Comparison of ENCODE assay signal across 29 mouse cellular contexts in genomic region chr1:8287552-8287951, GRCm38 (mm10).
DNase-seq lines count a peak whose midpoint lies in the region; ATAC-seq and TF ChIP-seq lines count a peak whose summit lies in the region.
"Had no signal": no experiment of that assay in that cellular context is flagged by ENCODE, and none has a peak within 500 bp of the region (broad histone marks: within the 10 kb centered on the region; RNA-seq: fewer than 3 reads in every experiment).

No protein-coding gene starts in this region.

- peak; percentile 38 for TF ChIP-seq CTCF in intestine, postnatal 0 days (IDR thresholded peaks at IDR 0.05; ENCODE audit: low read depth)
- peak; percentile 24 for TF ChIP-seq CTCF in E14TG2a.4 (conservative IDR thresholded peaks at IDR 0.05; ENCODE audit: low read length)

- H3K4me3 ChIP-seq in intestine, postnatal 0 days (ENCODE audit: low read depth, low read length) = no peak overlapping the region
- H3K4me3 ChIP-seq in intestine, embryonic 15.5 days (replicated peaks) = no peak overlapping the region
- H3K4me3 ChIP-seq in midbrain, embryonic 14.5 days (replicated peaks; ENCODE audit: low read depth, low read length) = no peak overlapping the region
- H3K4me3 ChIP-seq in midbrain, embryonic 11.5 days (ENCODE audit: low read depth, low read length) = no peak overlapping the region
- no peak overlapping the region for H3K4me3 ChIP-seq in E14TG2a.4 (replicated peaks; ENCODE audit: low read length)
- H3K4me3 ChIP-seq: erythroblast, embryonic 14.5 days; heart, adult 2 months; heart, embryonic 12.5 days; hindbrain, embryonic 10.5 days; kidney, embryonic 15.5 days; limb, embryonic 12.5 days; liver, embryonic 15.5 days; midbrain, embryonic 10.5 days had no signal

- H3K36me3 ChIP-seq in intestine, postnatal 0 days (ENCODE audit: control insufficient read depth, insufficient read depth) = no peaks in the 10 kb centered on the region
- H3K36me3 ChIP-seq in intestine, embryonic 15.5 days = no peaks in the 10 kb centered on the region
- no peaks in the 10 kb centered on the region for H3K36me3 ChIP-seq in midbrain, embryonic 14.5 days (ENCODE audit: control insufficient read depth, insufficient read depth, low read length)
- no peaks in the 10 kb centered on the region for H3K36me3 ChIP-seq in midbrain, embryonic 11.5 days (ENCODE audit: control insufficient read depth, insufficient read depth, low read length)
- no peaks in the 10 kb centered on the region for H3K36me3 ChIP-seq in E14TG2a.4 (ENCODE audit: insufficient read depth, low read length)
- H3K36me3 ChIP-seq: heart, embryonic 12.5 days; hindbrain, embryonic 10.5 days; kidney, embryonic 15.5 days; limb, embryonic 12.5 days; liver, embryonic 15.5 days; midbrain, embryonic 10.5 days had no signal

- no peaks in the 10 kb centered on the region for H3K27me3 ChIP-seq in intestine, postnatal 0 days (replicated peaks; ENCODE audit: control insufficient read depth, insufficient read depth, low read length)
- H3K27me3 ChIP-seq in intestine, embryonic 15.5 days (replicated peaks) = no peaks in the 10 kb centered on the region
- H3K27me3 ChIP-seq in midbrain, embryonic 14.5 days (ENCODE audit: control insufficient read depth, insufficient read depth, low read length) = no peaks in the 10 kb centered on the region
- no peaks in the 10 kb centered on the region for H3K27me3 ChIP-seq in midbrain, embryonic 11.5 days (ENCODE audit: control insufficient read depth, insufficient read depth, low read length)
- no peaks in the 10 kb centered on the region for H3K27me3 ChIP-seq in E14TG2a.4 (ENCODE audit: insufficient read depth, low read length)
- H3K27me3 ChIP-seq: heart, embryonic 12.5 days; kidney, embryonic 15.5 days; limb, embryonic 12.5 days; liver, embryonic 15.5 days had no signal

- 35% methylated on average over 1 of the region's 1 CpGs for WGBS in intestine, postnatal 0 days
- WGBS in intestine, embryonic 15.5 days = 28% methylated on average over 1 of the region's 1 CpGs
- 33% methylated on average over 1 of the region's 1 CpGs for WGBS in midbrain, embryonic 14.5 days
- 38% methylated on average over 1 of the region's 1 CpGs for WGBS in midbrain, embryonic 11.5 days

- ATAC-seq in intestine, postnatal 0 days = no peak
- ATAC-seq in intestine, embryonic 15.5 days = no peak
- ATAC-seq in midbrain, embryonic 14.5 days (ENCODE audit: low FRiP score, low TSS enrichment) = no peak
- no peak for ATAC-seq in midbrain, embryonic 11.5 days (ENCODE audit: low FRiP score)
- ATAC-seq: forebrain, embryonic 16.5 days; hindbrain, embryonic 16.5 days; intestine, embryonic 16.5 days had no signal

- H3K27ac ChIP-seq in intestine, postnatal 0 days (ENCODE audit: low read depth, low read length) = no peak overlapping the region
- H3K27ac ChIP-seq in intestine, embryonic 15.5 days = no peak overlapping the region
- H3K27ac ChIP-seq in midbrain, embryonic 14.5 days (replicated peaks; ENCODE audit: low read depth, low read length) = no peak overlapping the region
- no peak overlapping the region for H3K27ac ChIP-seq in midbrain, embryonic 11.5 days (ENCODE audit: low read depth, low read length)
- H3K27ac ChIP-seq: heart, adult 2 months; hindbrain, embryonic 10.5 days; kidney, embryonic 15.5 days; limb, embryonic 12.5 days; liver, embryonic 15.5 days; midbrain, embryonic 10.5 days had no signal

- H3K9me3 ChIP-seq in intestine, postnatal 0 days (ENCODE audit: control insufficient read depth) = no peaks in the 10 kb centered on the region
- no peaks in the 10 kb centered on the region for H3K9me3 ChIP-seq in intestine, embryonic 15.5 days
- H3K9me3 ChIP-seq in midbrain, embryonic 14.5 days (ENCODE audit: control insufficient read depth, low read length) = no peaks in the 10 kb centered on the region
- no peaks in the 10 kb centered on the region for H3K9me3 ChIP-seq in midbrain, embryonic 11.5 days (ENCODE audit: control insufficient read depth, low read length)
- H3K9me3 ChIP-seq in E14TG2a.4 (ENCODE audit: low read length) = peaks cover 20% of the 10 kb centered on the region
- H3K9me3 ChIP-seq: kidney, embryonic 15.5 days; limb, embryonic 12.5 days; liver, embryonic 15.5 days; midbrain, embryonic 10.5 days had no signal

- H3K4me1 ChIP-seq in intestine, postnatal 0 days (replicated peaks; ENCODE audit: control insufficient read depth, insufficient read depth, low read length) = no peaks in the 10 kb centered on the region
- no peaks in the 10 kb centered on the region for H3K4me1 ChIP-seq in intestine, embryonic 15.5 days (replicated peaks)
- H3K4me1 ChIP-seq in midbrain, embryonic 14.5 days (ENCODE audit: control insufficient read depth, insufficient read depth, low read length) = no peaks in the 10 kb centered on the region
- H3K4me1 ChIP-seq in midbrain, embryonic 11.5 days (ENCODE audit: control insufficient read depth, insufficient read depth, low read length) = no peaks in the 10 kb centered on the region
- H3K4me1 ChIP-seq in E14TG2a.4 (replicated peaks; ENCODE audit: low read depth, low read length) = no peaks in the 10 kb centered on the region
- H3K4me1 ChIP-seq: heart, embryonic 12.5 days; hindbrain, embryonic 10.5 days; kidney, embryonic 15.5 days; limb, embryonic 12.5 days; liver, embryonic 15.5 days; midbrain, embryonic 10.5 days had no signal

- H3K9ac ChIP-seq in intestine, postnatal 0 days (ENCODE audit: low read depth, low read length) = no peak overlapping the region
- H3K9ac ChIP-seq in intestine, embryonic 15.5 days = no peak overlapping the region
- H3K9ac ChIP-seq in midbrain, embryonic 14.5 days (replicated peaks; ENCODE audit: low read length) = no peak overlapping the region
- H3K9ac ChIP-seq in midbrain, embryonic 11.5 days (ENCODE audit: low read length) = no peak overlapping the region
- H3K9ac ChIP-seq: heart, embryonic 12.5 days; kidney, embryonic 15.5 days; limb, embryonic 12.5 days; liver, embryonic 15.5 days; lung, embryonic 14.5 days had no signal

- DNase-seq in midbrain, embryonic 14.5 days = peak; percentile 3
- no peak for DNase-seq in midbrain, embryonic 11.5 days (ENCODE audit: low spot score, missing footprints)
- DNase-seq in frontal cortex, postnatal 36 days (ENCODE audit: low spot score in 2 of 2) = no peak
- DNase-seq in ovary, adult 18-20 months (ENCODE audit: low spot score) = no peak
- DNase-seq: adrenal gland, postnatal 14 days; B cell, adult 2 months; cerebellum, adult 11-12 months; cerebellum, adult 9-11 months; heart, adult 2 months; kidney, postnatal 4 days; lung, embryonic 14.5 days; lung, postnatal 14 days; right cerebral cortex, adult 18-20 months; spleen, adult 18-20 months; thymus, adult 18-20 months; thymus, postnatal 36 days had no signal

- H3K4me2 ChIP-seq in intestine, postnatal 0 days (replicated peaks; ENCODE audit: low read depth) = no peak overlapping the region
- H3K4me2 ChIP-seq in intestine, embryonic 15.5 days (replicated peaks) = no peak overlapping the region
- H3K4me2 ChIP-seq in midbrain, embryonic 14.5 days (ENCODE audit: low read length) = no peak overlapping the region
- H3K4me2 ChIP-seq in midbrain, embryonic 11.5 days = no peak overlapping the region
- H3K4me2 ChIP-seq: heart, embryonic 12.5 days; kidney, embryonic 15.5 days; limb, embryonic 12.5 days; liver, embryonic 15.5 days; lung, embryonic 14.5 days had no signal
